ENCODE assay signal across 8 mouse cellular contexts in genomic region chr9:102403086-102404021, GRCm38 (mm10). TPM values are rescaled to one million over a fixed set of nuclear protein-coding genes. Genes with fewer than 3 reads are reported as not detected.
A peak's percentile ranks its signal among the peaks of the same experiment; 100 is the strongest.
DNase-seq lines count a peak whose midpoint lies in the region; ATAC-seq lines count a peak whose summit lies in the region.

No protein-coding gene starts in this region.

- H3K27ac ChIP-seq in embryonic facial prominence, embryonic 11.5 days (replicated peaks; ENCODE audit: low read depth, low read length) = no peak overlapping the region
- H3K27ac ChIP-seq in kidney, embryonic 15.5 days = no peak overlapping the region
- no peak overlapping the region for H3K27ac ChIP-seq in limb, embryonic 13.5 days

- peak; percentile 27 for DNase-seq in urinary bladder, postnatal 25 days (ENCODE audit: low spot score)
- no peak for DNase-seq in urinary bladder, postnatal 4 days (ENCODE audit: low spot score in 2 of 2)
- peak; percentile 74 for DNase-seq in embryonic facial prominence, embryonic 11.5 days (ENCODE audit: low spot score)
- DNase-seq in heart, adult 18-20 months = peak; percentile 43 to 67
- DNase-seq in neural tube, embryonic 10.5 days (ENCODE audit: extremely low spot score, low spot score) = peak; percentile 58

- H3K9ac ChIP-seq in embryonic facial prominence, embryonic 11.5 days (replicated peaks; ENCODE audit: low read length) = no peak overlapping the region
- H3K9ac ChIP-seq in kidney, embryonic 15.5 days = no peak overlapping the region
- H3K9ac ChIP-seq in limb, embryonic 13.5 days = no peak overlapping the region

- no peak overlapping the region for H3K4me3 ChIP-seq in embryonic facial prominence, embryonic 11.5 days (ENCODE audit: low read depth, low read length)
- no peak overlapping the region for H3K4me3 ChIP-seq in kidney, embryonic 15.5 days (replicated peaks)
- H3K4me3 ChIP-seq in limb, embryonic 13.5 days = no peak overlapping the region

- H3K4me1 ChIP-seq in embryonic facial prominence, embryonic 11.5 days (ENCODE audit: control insufficient read depth, insufficient read depth, low read length) = no peaks in the 10 kb centered on the region
- H3K4me1 ChIP-seq in kidney, embryonic 15.5 days = 0 out of 2 replicates have a peak, but pooled peaks cover 5% of the 10 kb centered on the region
- peaks cover 7% of the 10 kb centered on the region; the same call in 1 of the 2 replicates for H3K4me1 ChIP-seq in limb, embryonic 13.5 days

- no peaks in the 10 kb centered on the region for H3K9me3 ChIP-seq in embryonic facial prominence, embryonic 11.5 days (replicated peaks; ENCODE audit: control insufficient read depth, low read length)
- H3K9me3 ChIP-seq in kidney, embryonic 15.5 days (replicated peaks) = no peaks in the 10 kb centered on the region
- no peaks in the 10 kb centered on the region for H3K9me3 ChIP-seq in limb, embryonic 13.5 days

- H3K27me3 ChIP-seq in embryonic facial prominence, embryonic 11.5 days (ENCODE audit: control insufficient read depth, insufficient read depth, low read length) = no peaks in the 10 kb centered on the region
- H3K27me3 ChIP-seq in kidney, embryonic 15.5 days = 0 out of 2 replicates have a peak, but pooled peaks cover 2% of the 10 kb centered on the region
- H3K27me3 ChIP-seq in limb, embryonic 13.5 days = peaks cover 22% of the 10 kb centered on the region

- 31% methylated on average over 18 of the region's 18 CpGs for WGBS in embryonic facial prominence, embryonic 11.5 days
- 28% methylated on average over 18 of the region's 18 CpGs for WGBS in kidney, embryonic 15.5 days
- WGBS in limb, embryonic 13.5 days = 31% methylated on average over 18 of the region's 18 CpGs

- no peak overlapping the region for H3K4me2 ChIP-seq in embryonic facial prominence, embryonic 11.5 days (ENCODE audit: low read depth, low read length)
- 0 out of 2 replicates have a peak overlapping the region, but pooled peaks have one; percentile 19 for H3K4me2 ChIP-seq in kidney, embryonic 15.5 days
- H3K4me2 ChIP-seq in limb, embryonic 13.5 days (replicated peaks) = peak overlapping the region; percentile 31; the same call in 1 of the 2 replicates

- no peaks in the 10 kb centered on the region for H3K36me3 ChIP-seq in embryonic facial prominence, embryonic 11.5 days (replicated peaks; ENCODE audit: control insufficient read depth, insufficient read depth, low read depth, low read length)
- H3K36me3 ChIP-seq in kidney, embryonic 15.5 days = no peaks in the 10 kb centered on the region
- H3K36me3 ChIP-seq in limb, embryonic 13.5 days = no peaks in the 10 kb centered on the region

- ATAC-seq in embryonic facial prominence, embryonic 11.5 days (replicated peaks; ENCODE audit: insufficient number of reproducible peaks, low FRiP score, low TSS enrichment, low read depth) = 0 out of 2 replicates have a peak, but pooled peaks have one; percentile 52
- ATAC-seq in kidney, embryonic 15.5 days (replicated peaks; ENCODE audit: low FRiP score) = no peak
- ATAC-seq in limb, embryonic 13.5 days (ENCODE audit: low FRiP score, low read depth) = no peak
- no peak for ATAC-seq in erythroblast, adult 5-6 weeks (replicated peaks; ENCODE audit: low FRiP score, poor library complexity, severe bottlenecking)

RNA-seq across cellular contexts. Expression of gene Ephb1, which starts 48.9 kb away (rescaled TPM):
- polyA plus RNA-seq in embryonic facial prominence, embryonic 11.5 days (2014; fragmentation: Nextera tagmentation; extraction: Ambion mirVana) = 6.6 and 6.7 TPM in 2 replicates
- 10 to 100 TPM; 20.6 to 22.5 TPM for total RNA-seq in heart, adult 18-20 months (2021)
- polyA plus RNA-seq in kidney, embryonic 15.5 days (2015; fragmentation: Nextera tagmentation; extraction: Ambion mirVana) = 4.1 and 4.8 TPM in 2 replicates
- 3.9 and 4.2 TPM in 2 replicates for polyA plus RNA-seq in limb, embryonic 13.5 days (2015; fragmentation: Nextera tagmentation; extraction: Ambion mirVana)
- total RNA-seq in erythroblast, adult 5-6 weeks (2015; ENCODE audit: low replicate concordance) = 0.84 TPM in 1 of 2 replicates, not detected in the other
- 0.17 TPM in 1 of 2 replicates, not detected in the other for total RNA-seq in erythroblast, adult 5-6 weeks (2017; ENCODE audit: low replicate concordance)

Comparison
In these comparisons a context has a peak if more than half of its experiments do, and no peak if none do; other contexts are left out.
1. DNase-seq: peak in urinary bladder, postnatal 25 days (single experiment), embryonic facial prominence, embryonic 11.5 days (single experiment), heart, adult 18-20 months (2 of 2) and neural tube, embryonic 10.5 days (single experiment); none in urinary bladder, postnatal 4 days (0 of 2).